Mouse (Mus musculus) stomach, embryonic 14.5 days (tissue): ENCODE data around the gene Mbnl2. TPM values are rescaled to one million over a fixed set of nuclear protein-coding genes. Genes with fewer than 3 reads are reported as not detected.

Source experiments
- ATAC-seq: fragments of 200-750 bp; cut with Nextera tagmentation; 2 replicates; pipeline ENCODE4 v1.8.0; 2017; ENCODE audit warnings: low read depth, moderate TSS enrichment; ENCODE audit not compliant: insufficient number of reproducible peaks, insufficient read depth, low FRiP score
- H3K27ac ChIP-seq: fragments of 300-500 bp; sonication (generic); 2 replicates; pipeline ENCODE4 v1.5.1; 2014; ENCODE audit warnings: mild to moderate bottlenecking, low read length, moderate library complexity, mixed read lengths
- H3K27me3 ChIP-seq: fragments of 300-500 bp; sonication (generic); 2 replicates; pipeline ENCODE4 v1.6.1; 2014; ENCODE audit warnings: low read length, control low read depth, mixed read lengths; ENCODE audit not compliant: control insufficient read depth, insufficient read depth
- H3K36me3 ChIP-seq: fragments of 300-500 bp; sonication (generic); 2 replicates; pipeline ENCODE4 v1.6.1; 2014; ENCODE audit warnings: mild to moderate bottlenecking, control low read depth, low read length, moderate library complexity, mixed read lengths; ENCODE audit not compliant: control insufficient read depth, insufficient read depth
- H3K4me1 ChIP-seq: fragments of 300-500 bp; sonication (generic); 2 replicates; pipeline ENCODE4 v1.6.1; 2014; ENCODE audit warnings: low read length, control low read depth, mixed read lengths; ENCODE audit not compliant: control insufficient read depth, insufficient read depth
- H3K4me2 ChIP-seq: fragments of 300-500 bp; sonication (generic); replicated peaks from 2 replicates; pipeline ENCODE4 v1.6.1; 2014; ENCODE audit warnings: low read depth, low read length, control low read depth
- H3K4me3 ChIP-seq: fragments of 300-500 bp; sonication (generic); 2 replicates; pipeline ENCODE4 v1.5.1; 2014; ENCODE audit warnings: low read depth, low read length, control low read depth
- H3K9ac ChIP-seq: fragments of 300-500 bp; sonication (generic); replicated peaks from 2 replicates; pipeline ENCODE4 v1.6.1; 2014; ENCODE audit warnings: low read depth, mild to moderate bottlenecking, control low read depth, low read length, moderate library complexity, mixed read lengths
- H3K9me3 ChIP-seq: fragments of 300-500 bp; sonication (generic); 2 replicates; pipeline ENCODE4 v1.6.1; 2016; ENCODE audit warnings: low read depth, low read length, control low read depth; ENCODE audit not compliant: control insufficient read depth
- WGBS: fragments of 180-500 bp; shearing (Covaris S2); extraction: QIAGEN DNeasy Blood & Tissue Kit; methylation state at CpG from one replicate; pipeline ENCODE4 v1.1.7; 2014; 5-methylcytosine and 5-hydroxymethylcytosine counted together
- polyA plus RNA-seq: library from polyadenylated mRNA; unstranded; fragments of >200 nt; fragmentation: Nextera tagmentation; extraction: Ambion mirVana; gene quantifications from 2 replicates; pipeline ENCODE4 v1.2.1, GENCODE M21; 2014

Mbnl2 gene
- polyA plus RNA-seq, 1 experiment from 2014 or later = 119 TPM

- Histone ChIP-seq H3K9ac (peak overlapping the region; percentile 72; the same call in 1 of the 2 replicates), H3K4me3 (peak overlapping the region; percentile 75), H3K36me3 (no peaks in the 10 kb centered on the region), H3K4me1 (peaks cover 45% of the 10 kb centered on the region), H3K27ac (peak overlapping the region; percentile 95), H3K4me2 (peak overlapping the region; percentile 96), H3K27me3 (no peaks in the 10 kb centered on the region), H3K9me3 (no peaks in the 10 kb centered on the region)
- ATAC-seq = peak; percentile 25
- WGBS = 19% methylated on average over 21 of the region's 21 CpGs
These were observed 3.1 kb downstream of the Mbnl2 start for GRCm38 (mm10) chr14:120278290-120279244.

- H3K27me3 ChIP-seq = no peaks in the 10 kb centered on the region
- H3K4me1 ChIP-seq = peaks cover 38% of the 10 kb centered on the region
- peak overlapping the region; percentile 96; the same call in 1 of the 2 replicates for H3K4me2 ChIP-seq
- H3K4me3 ChIP-seq = no peak overlapping the region
- ATAC-seq = no peak
- peak overlapping the region; percentile 95; the same call in 1 of the 2 replicates for H3K27ac ChIP-seq
- H3K9me3 ChIP-seq = no peaks in the 10 kb centered on the region
- no peak overlapping the region for H3K9ac ChIP-seq
- H3K36me3 ChIP-seq = no peaks in the 10 kb centered on the region
These were observed 4.7 kb downstream of the Mbnl2 start for GRCm38 (mm10) chr14:120280136-120280535.

GRCm38 (mm10) chr14:120283787-120284186 lies 8.3 kb downstream of the Mbnl2 start:
- H3K4me1 ChIP-seq = peaks cover 39% of the 10 kb centered on the region
- no peak overlapping the region for H3K4me3 ChIP-seq
- H3K9me3 ChIP-seq = no peaks in the 10 kb centered on the region
- 60% methylated on average over 8 of the region's 8 CpGs for WGBS
- H3K4me2 ChIP-seq = no peak overlapping the region
- H3K27me3 ChIP-seq = no peaks in the 10 kb centered on the region
- no peak overlapping the region for H3K27ac ChIP-seq
- no peak for ATAC-seq
- H3K9ac ChIP-seq = no peak overlapping the region
- H3K36me3 ChIP-seq = 0 out of 2 replicates have a peak, but pooled peaks cover under 1% of the 10 kb centered on the region

- H3K27ac ChIP-seq = no peak overlapping the region
- no peak overlapping the region for H3K4me3 ChIP-seq
- no peak overlapping the region for H3K4me2 ChIP-seq
- no peak overlapping the region for H3K9ac ChIP-seq
- no peaks in the 10 kb centered on the region for H3K9me3 ChIP-seq
- no peaks in the 10 kb centered on the region for H3K27me3 ChIP-seq
- 81% methylated on average over 5 of the region's 5 CpGs for WGBS
- H3K36me3 ChIP-seq = 0 out of 2 replicates have a peak, but pooled peaks cover 6% of the 10 kb centered on the region
- no peak for ATAC-seq
- H3K4me1 ChIP-seq = peaks cover 32% of the 10 kb centered on the region
These were observed 9.0 kb downstream of the Mbnl2 start for GRCm38 (mm10) chr14:120284504-120284903.

- Histone ChIP-seq H3K9ac (no peak overlapping the region), H3K9me3 (no peaks in the 10 kb centered on the region), H3K4me1 (peaks cover 27% of the 10 kb centered on the region), H3K27ac (0 out of 2 replicates have a peak overlapping the region, but pooled peaks have one; percentile 28), H3K4me3 (no peak overlapping the region), H3K36me3 (peaks cover 6% of the 10 kb centered on the region; the same call in 1 of the 2 replicates), H3K27me3 (no peaks in the 10 kb centered on the region), H3K4me2 (no peak overlapping the region)
- no peak for ATAC-seq
- 53% methylated on average over 21 of the region's 21 CpGs for WGBS
These were observed 11.9 kb downstream of the Mbnl2 start for GRCm38 (mm10) chr14:120287121-120287986.

GRCm38 (mm10) chr14:120287987-120288275 lies 12.5 kb downstream of the Mbnl2 start:
- H3K4me1 ChIP-seq = peaks cover 33% of the 10 kb centered on the region
- no peak overlapping the region for H3K9ac ChIP-seq
- H3K9me3 ChIP-seq = no peaks in the 10 kb centered on the region
- H3K4me3 ChIP-seq = no peak overlapping the region
- no peak overlapping the region for H3K4me2 ChIP-seq
- H3K36me3 ChIP-seq = peaks cover 6% of the 10 kb centered on the region; the same call in 1 of the 2 replicates
- ATAC-seq = no peak
- H3K27me3 ChIP-seq = no peaks in the 10 kb centered on the region
- H3K27ac ChIP-seq = 0 out of 2 replicates have a peak overlapping the region, but pooled peaks have one; percentile 28

GRCm38 (mm10) chr14:120288378-120289002 lies 13.0 kb downstream of the Mbnl2 start:
- peaks cover 6% of the 10 kb centered on the region; the same call in 1 of the 2 replicates for H3K36me3 ChIP-seq
- no peaks in the 10 kb centered on the region for H3K9me3 ChIP-seq
- H3K4me3 ChIP-seq = no peak overlapping the region
- H3K27me3 ChIP-seq = no peaks in the 10 kb centered on the region
- no peak for ATAC-seq
- peaks cover 36% of the 10 kb centered on the region for H3K4me1 ChIP-seq
- 76% methylated on average over 10 of the region's 10 CpGs for WGBS
- no peak overlapping the region for H3K4me2 ChIP-seq
- no peak overlapping the region for H3K9ac ChIP-seq
- H3K27ac ChIP-seq = no peak overlapping the region; the same call in 1 of the 2 replicates

GRCm38 (mm10) chr14:120289065-120289464 lies 13.6 kb downstream of the Mbnl2 start:
- Histone ChIP-seq H3K4me3 (no peak overlapping the region), H3K27ac (peak overlapping the region; percentile 30; the same call in 1 of the 2 replicates), H3K4me2 (no peak overlapping the region), H3K27me3 (no peaks in the 10 kb centered on the region), H3K36me3 (peaks cover 6% of the 10 kb centered on the region; the same call in 1 of the 2 replicates), H3K9me3 (no peaks in the 10 kb centered on the region), H3K9ac (no peak overlapping the region), H3K4me1 (peaks cover 36% of the 10 kb centered on the region)
- 66% methylated on average over 9 of the region's 9 CpGs for WGBS
- ATAC-seq = no peak
